Mouse (Mus musculus) ES-E14 (cell line): Measurements from ENCODE around the gene Klk13. TPM values are rescaled to one million over a fixed set of nuclear protein-coding genes. Genes with fewer than 3 reads are reported as not detected.

Experiments used
- DNase-seq: peaks from one replicate; pipeline ENCODE4 v3.0.0-alpha.2; 2013; ENCODE audit warnings: low read depth, low spot score
- H3K27ac ChIP-seq: 2 replicates; pipeline ENCODE4 v1.5.1; 2012; ENCODE audit warnings: low read depth, mild to moderate bottlenecking, low read length, moderate library complexity, mixed read lengths; ENCODE audit not compliant: poor library complexity, insufficient read depth, severe bottlenecking
- H3K36me3 ChIP-seq: 2 replicates; pipeline ENCODE4 v1.6.1; 2012; ENCODE audit warnings: mild to moderate bottlenecking, low read length, moderate library complexity, mixed read lengths; ENCODE audit not compliant: control insufficient read depth, poor library complexity, insufficient read depth, severe bottlenecking
- H3K4me1 ChIP-seq, 2 experiments: fragments of 150-350 bp in 1 of 2; sonication (generic) in 1 of 2; 2 replicates each; pipeline ENCODE4 v1.6.1; 2012; ENCODE audit warnings: low read length in 2 of 2, mild to moderate bottlenecking in 1 of 2, mixed read lengths in 1 of 2; ENCODE audit not compliant: control insufficient read depth in 2 of 2, insufficient read depth in 2 of 2, poor library complexity in 1 of 2
- H3K4me3 ChIP-seq, 2 experiments: fragments of 150-350 bp in 1 of 2; sonication (generic) in 1 of 2; 2 replicates each; pipeline ENCODE4 v1.5.1; 2012; ENCODE audit warnings: low read length in 2 of 2, low read depth in 1 of 2, mild to moderate bottlenecking in 1 of 2, mixed read lengths in 1 of 2; ENCODE audit not compliant: insufficient read depth in 1 of 2, poor library complexity in 1 of 2, severe bottlenecking in 1 of 2
- H3K9ac ChIP-seq: 2 replicates; pipeline ENCODE4 v1.6.1; 2012; ENCODE audit warnings: low read depth, mild to moderate bottlenecking, low read length, mixed read lengths; ENCODE audit not compliant: poor library complexity, insufficient read depth, severe bottlenecking
- H3K9me3 ChIP-seq: fragments of 150-350 bp; sonication (generic); 2 replicates; pipeline ENCODE4 v1.6.1; 2012; ENCODE audit warnings: low read depth, mild to moderate bottlenecking, low read length; ENCODE audit not compliant: control insufficient read depth, insufficient read depth
- CHD2 ChIP-seq: IDR thresholded peaks from 2 replicates; pipeline ENCODE4 v1.6.1; 2014; ENCODE audit warnings: mild to moderate bottlenecking, low read depth, low read length, inconsistent platforms
- HCFC1 ChIP-seq: IDR thresholded peaks from 2 replicates; pipeline ENCODE4 v1.6.1; 2012; ENCODE audit warnings: low read length, inconsistent platforms, borderline replicate concordance; ENCODE audit not compliant: insufficient read depth
- MAFK ChIP-seq: IDR thresholded peaks from 2 replicates; pipeline ENCODE4 v1.6.1; 2014; ENCODE audit warnings: mild to moderate bottlenecking, low read depth, low read length, inconsistent platforms; ENCODE audit not compliant: insufficient read depth
- ZC3H11A ChIP-seq: IDR thresholded peaks from 2 replicates; pipeline ENCODE4 v1.6.1; 2012; ENCODE audit warnings: low read depth, mild to moderate bottlenecking, inconsistent platforms, low read length, borderline replicate concordance
- ZNF384 ChIP-seq: IDR thresholded peaks from 2 replicates; pipeline ENCODE4 v1.6.1; 2012; ENCODE audit warnings: low read depth, low read length, inconsistent platforms
- in situ Hi-C, 2 experiments: fragments of 600-800 bp; cut with MboI; formaldehyde crosslinking; loops; one replicate each; pipeline ENCODE4 v1.15.1; 2025; ENCODE audit warnings: low sequenced_read_pairs in 2 of 2, inconsistent platforms in 1 of 2; ENCODE audit not compliant: unreplicated experiment in 2 of 2
- total RNA-seq: library from RNA; depleted of rRNA; stranded (reverse); fragments of 300-350 nt; gene quantifications from 2 replicates; pipeline ENCODE4 v1.2.3, GENCODE M21; 2012

The Klk13 gene
- total RNA-seq, 1 experiment = 0.36 TPM

GRCm38 (mm10) chr7:43712917-43713316 lies 550 bp downstream of the Klk13 start:
- H3K27ac ChIP-seq = no peak overlapping the region

GRCm38 (mm10) chr7:43713741-43714351 lies 1.5 kb downstream of the Klk13 start:
- DNase-seq = no peak
- H3K4me3 ChIP-seq = peak overlapping the region; percentile 51 to 63; a peak in 3 of 4 replicates

More at GRCm38 (mm10) chr7:43712917-43713316, 550 bp downstream of the Klk13 start:
- Histone ChIP-seq H3K4me3 (peak overlapping the region; percentile 32 to 63), H3K9me3 (no peaks in the 10 kb centered on the region), H3K36me3 (no peaks in the 10 kb centered on the region), H3K9ac (no peak overlapping the region), H3K4me1 (peaks cover 2 to 17% of the 10 kb centered on the region in 2 experiments; a peak in 3 of 4 replicates)
- DNase-seq = no peak
- TF ChIP-seq HCFC1 = no peak
- no peak for TF ChIP-seq ZNF384
- no peak for TF ChIP-seq CHD2
- TF ChIP-seq MAFK = no peak
- no peak for TF ChIP-seq ZC3H11A
- in situ Hi-C loops = no loop called here

DNA sequence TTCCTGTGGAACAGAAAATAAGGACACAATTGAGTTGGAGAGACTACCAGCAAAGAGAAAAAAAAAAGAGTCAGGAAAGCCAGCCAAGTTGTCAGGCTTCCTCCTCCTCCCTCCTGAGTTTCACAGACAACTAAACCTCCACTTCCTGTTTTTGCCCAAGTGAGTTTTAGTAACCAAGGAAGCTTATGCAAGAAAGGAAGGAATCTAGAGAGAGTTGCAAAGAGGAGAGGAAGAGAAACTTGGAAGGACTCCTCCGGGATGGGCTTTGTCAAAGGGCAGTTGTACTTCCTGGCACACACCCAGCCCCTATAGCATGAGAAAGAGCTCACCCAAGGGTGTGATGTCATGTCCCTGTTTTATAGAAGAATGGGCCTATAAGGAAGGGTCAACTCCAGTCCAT lies 35.4 kb downstream of the Klk13 start:
- no peak for DNase-seq
- Histone ChIP-seq H3K4me3 (no peak overlapping the region), H3K9ac (no peak overlapping the region), H3K27ac (no peak overlapping the region), H3K9me3 (no peaks in the 10 kb centered on the region), H3K36me3 (no peaks in the 10 kb centered on the region), H3K4me1 (no peaks in the 10 kb centered on the region)
- no peak for TF ChIP-seq MAFK
- TF ChIP-seq CHD2 = no peak
- TF ChIP-seq ZNF384 = no peak
- TF ChIP-seq ZC3H11A = no peak
- no peak for TF ChIP-seq HCFC1
- in situ Hi-C loops = no loop called here

More at GRCm38 (mm10) chr7:43713741-43714351, 1.5 kb downstream of the Klk13 start:
- H3K36me3 ChIP-seq = no peaks in the 10 kb centered on the region
- H3K4me1 ChIP-seq = peaks cover 2 to 17% of the 10 kb centered on the region in 2 experiments; a peak in 3 of 4 replicates
- 0 out of 2 replicates have a peak overlapping the region, but pooled peaks have one; percentile 12 for H3K27ac ChIP-seq
- H3K9me3 ChIP-seq = no peaks in the 10 kb centered on the region
- in situ Hi-C loops = no loop called here
- H3K9ac ChIP-seq = peak overlapping the region; percentile 33; the same call in 1 of the 2 replicates
- TF ChIP-seq HCFC1 (no peak), CHD2 (no peak), ZC3H11A (no peak)

GRCm38 (mm10) chr7:43752806-43753205 lies 40.4 kb downstream of the Klk13 start:
- Histone ChIP-seq H3K9ac (no peak overlapping the region), H3K27ac (no peak overlapping the region), H3K4me1 (no peaks in the 10 kb centered on the region), H3K9me3 (no peaks in the 10 kb centered on the region), H3K36me3 (no peaks in the 10 kb centered on the region), H3K4me3 (no peak overlapping the region)
- no peak for DNase-seq
- TF ChIP-seq MAFK (no peak), ZC3H11A (no peak), HCFC1 (no peak), CHD2 (no peak), ZNF384 (no peak)
- in situ Hi-C loops = no loop called here

- H3K4me3 ChIP-seq = no peak overlapping the region
- TF ChIP-seq HCFC1 (no peak), ZC3H11A (no peak), CHD2 (no peak), ZNF384 (no peak), MAFK (no peak)
- H3K9ac ChIP-seq = no peak overlapping the region
- in situ Hi-C loops = no loop called here
- H3K27ac ChIP-seq = no peak overlapping the region
- DNase-seq = no peak
- no peaks in the 10 kb centered on the region for H3K9me3 ChIP-seq
- peaks cover 0 to 2% of the 10 kb centered on the region in 2 experiments; a peak in 1 of 4 replicates for H3K4me1 ChIP-seq
- H3K36me3 ChIP-seq = no peaks in the 10 kb centered on the region
Observed at GRCm38 (mm10) chr7:43766484-43766883, 54.1 kb downstream of the Klk13 start.
